Mouse (Mus musculus) megakaryocyte, embryonic 14.5 days (primary cell): ENCODE data around the gene Gpc6.

Source experiments
- FLI1 ChIP-seq: IDR thresholded peaks from 2 replicates; pipeline ENCODE4 v1.6.1; 2012; ENCODE audit warnings: low read length, inconsistent platforms, mixed read lengths
- GATA1 ChIP-seq: IDR thresholded peaks from 3 replicates; pipeline ENCODE4 v1.6.1; 2012; ENCODE audit warnings: mixed read lengths, low read length, inconsistent platforms, borderline replicate concordance

DNA sequence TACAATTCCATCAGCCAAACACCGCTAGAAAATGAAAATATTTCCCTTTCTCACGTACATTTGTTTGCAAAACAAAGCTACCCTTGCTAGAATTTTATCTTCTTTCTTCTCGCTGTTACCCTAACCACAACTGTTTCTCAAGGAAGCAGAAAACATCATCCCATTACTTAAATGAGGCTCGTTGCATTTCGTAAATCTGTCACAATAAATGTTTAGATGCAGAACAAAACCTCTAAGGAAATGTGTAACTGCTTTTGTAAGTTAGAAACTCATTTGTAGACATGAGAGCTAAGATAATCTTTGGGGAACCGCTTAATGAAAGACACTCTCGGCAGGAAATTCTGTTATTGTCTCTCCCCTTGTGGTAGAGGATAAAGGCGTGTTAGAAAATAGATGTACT, 1088.1 kb downstream of the Gpc6 start:
- TF ChIP-seq GATA1 (no peak), FLI1 (no peak)
